Mouse (Mus musculus) forebrain, embryonic 13.5 days (tissue): ENCODE results near the gene Cep128. TPM values are rescaled to one million over a fixed set of nuclear protein-coding genes. Genes with fewer than 3 reads are reported as not detected.
"Not testable (repeated sequence)": the region's sequence is repeated elsewhere in the genome, so short reads cannot be mapped to it uniquely, and the experiment has no call there.

Source experiments
- ATAC-seq: fragments of 200-750 bp; cut with Nextera tagmentation; 2 replicates; pipeline ENCODE4 v1.8.0; 2017
- H3K27ac ChIP-seq: fragments of 300-500 bp; sonication (generic); 2 replicates; pipeline ENCODE4 v1.5.1; 2015; ENCODE audit warnings: inconsistent platforms, mild to moderate bottlenecking, moderate library complexity
- H3K27me3 ChIP-seq: fragments of 300-500 bp; sonication (generic); 2 replicates; pipeline ENCODE4 v1.6.1; 2015; ENCODE audit warnings: mild to moderate bottlenecking, inconsistent platforms
- H3K36me3 ChIP-seq: fragments of 300-500 bp; sonication (generic); 2 replicates; pipeline ENCODE4 v1.6.1; 2015; ENCODE audit warnings: mild to moderate bottlenecking, inconsistent platforms; ENCODE audit not compliant: poor library complexity, severe bottlenecking
- H3K4me1 ChIP-seq: fragments of 300-500 bp; sonication (generic); 2 replicates; pipeline ENCODE4 v1.6.1; 2015; ENCODE audit warnings: inconsistent platforms
- H3K4me2 ChIP-seq: fragments of 300-500 bp; sonication (generic); 2 replicates; pipeline ENCODE4 v1.6.1; 2015; ENCODE audit warnings: inconsistent platforms, mild to moderate bottlenecking, moderate library complexity
- H3K4me3 ChIP-seq: fragments of 300-500 bp; sonication (generic); 2 replicates; pipeline ENCODE4 v1.5.1; 2015; ENCODE audit warnings: mild to moderate bottlenecking, inconsistent platforms
- H3K9ac ChIP-seq: fragments of 300-500 bp; sonication (generic); 2 replicates; pipeline ENCODE4 v1.6.1; 2015; ENCODE audit warnings: mild to moderate bottlenecking, inconsistent platforms
- H3K9me3 ChIP-seq: fragments of 300-500 bp; sonication (generic); replicated peaks from 2 replicates; pipeline ENCODE4 v1.6.1; 2016; ENCODE audit warnings: inconsistent platforms
- WGBS: fragments of 180-500 bp; shearing (Covaris S2); methylation state at CpG from one replicate; pipeline ENCODE4 v1.1.7; 2015; 5-methylcytosine and 5-hydroxymethylcytosine counted together
- microRNA-seq: library from miRNA; unstranded; fragments of <30 nt; microRNA quantifications from one replicate; pipeline ENCODE4, GENCODE M21; 2016
- polyA plus RNA-seq: library from polyadenylated mRNA; unstranded; fragments of >200 nt; fragmentation: Nextera tagmentation; extraction: Ambion mirVana; gene quantifications from 2 replicates; pipeline ENCODE4 v1.2.1, GENCODE M21; 2015

Gene Cep128
- polyA plus RNA-seq, 1 experiment from 2014 or later = 8.9 TPM

- Histone ChIP-seq H3K4me1 (no peaks in the 10 kb centered on the region), H3K36me3 (no peaks in the 10 kb centered on the region), H3K9ac (no peak overlapping the region), H3K9me3 (no peaks in the 10 kb centered on the region), H3K4me2 (no peak overlapping the region), H3K27ac (no peak overlapping the region), H3K4me3 (no peak overlapping the region), H3K27me3 (no peaks in the 10 kb centered on the region)
- WGBS = 88% methylated on average over 4 of the region's 4 CpGs
- no peak for ATAC-seq
Measured at GRCm38 (mm10) chr12:90982018-90982417, 402.2 kb downstream of the Cep128 start.

- not testable (repeated sequence) for H3K9ac ChIP-seq
Measured at GRCm38 (mm10) chr12:90976406-90976805, 407.8 kb downstream of the Cep128 start.

GRCm38 (mm10) chr12:90975429-90975828 is 408.8 kb downstream of the Cep128 start:
- no peak overlapping the region for H3K27ac ChIP-seq
- H3K27me3 ChIP-seq = no peaks in the 10 kb centered on the region
- H3K4me2 ChIP-seq = no peak overlapping the region
- no peaks in the 10 kb centered on the region for H3K4me1 ChIP-seq
- no peak overlapping the region for H3K9ac ChIP-seq
- no peak for ATAC-seq
- H3K4me3 ChIP-seq = no peak overlapping the region
- 39% methylated on average over 2 of the region's 2 CpGs for WGBS
- no peaks in the 10 kb centered on the region for H3K36me3 ChIP-seq
- H3K9me3 ChIP-seq = no peaks in the 10 kb centered on the region

More at GRCm38 (mm10) chr12:90976406-90976805, 407.8 kb downstream of the Cep128 start:
- H3K36me3 ChIP-seq, H3K4me1 ChIP-seq, H3K4me2 ChIP-seq, H3K27me3 ChIP-seq, H3K4me3 ChIP-seq, ATAC-seq, H3K9me3 ChIP-seq, H3K27ac ChIP-seq: not testable (repeated sequence)
- 90% methylated on average over 9 of the region's 9 CpGs for WGBS

GRCm38 (mm10) chr12:90971156-90971555 is 413.1 kb downstream of the Cep128 start:
- no peak overlapping the region for H3K4me3 ChIP-seq
- H3K9ac ChIP-seq = no peak overlapping the region
- H3K27ac ChIP-seq = no peak overlapping the region
- no peaks in the 10 kb centered on the region for H3K9me3 ChIP-seq
- 95% methylated on average over 3 of the region's 3 CpGs for WGBS
- no peak for ATAC-seq
- H3K4me2 ChIP-seq = no peak overlapping the region
- no peaks in the 10 kb centered on the region for H3K36me3 ChIP-seq
- no peaks in the 10 kb centered on the region for H3K27me3 ChIP-seq
- H3K4me1 ChIP-seq = no peaks in the 10 kb centered on the region

- H3K27ac ChIP-seq = no peak overlapping the region
- ATAC-seq = no peak
- H3K36me3 ChIP-seq = no peaks in the 10 kb centered on the region
- H3K4me3 ChIP-seq = no peak overlapping the region
- H3K9ac ChIP-seq = no peak overlapping the region
- H3K4me2 ChIP-seq = no peak overlapping the region
- 85% methylated on average over 5 of the region's 5 CpGs for WGBS
- H3K27me3 ChIP-seq = no peaks in the 10 kb centered on the region
- no peaks in the 10 kb centered on the region for H3K4me1 ChIP-seq
- H3K9me3 ChIP-seq = no peaks in the 10 kb centered on the region
Measured at GRCm38 (mm10) chr12:90961386-90962017, 422.7 kb downstream of the Cep128 start.

- Histone ChIP-seq H3K27ac (no peak overlapping the region), H3K9me3 (no peaks in the 10 kb centered on the region), H3K4me2 (no peak overlapping the region), H3K27me3 (no peaks in the 10 kb centered on the region), H3K36me3 (no peaks in the 10 kb centered on the region), H3K9ac (no peak overlapping the region), H3K4me1 (no peaks in the 10 kb centered on the region), H3K4me3 (no peak overlapping the region)
- peak; percentile 90 for ATAC-seq
- WGBS = 63% methylated on average over 7 of the region's 7 CpGs
Measured at GRCm38 (mm10) chr12:90954740-90955473, 429.3 kb downstream of the Cep128 start.

Small RNA genes lying within 50 kb of the gene (microRNA-seq; reads per million reads assigned to microRNA genes)
- gene Gm44370 = not detected

Other genes with a start within 250 kb of the Cep128 start
- gene Tshr, start 154 bp upstream of the Cep128 start, polyA plus RNA-seq = 1.2 and 1.5 TPM in 2 replicates
- 62.5 and 69.4 TPM in 2 replicates for gene Gtf2a1, start 206.1 kb upstream of the Cep128 start, polyA plus RNA-seq